ENCODE assay signal across 9 mouse cellular contexts in genomic region chr4:47577490-47577889, GRCm38 (mm10).
DNase-seq lines count a peak whose midpoint lies in the region; ATAC-seq and TF ChIP-seq lines count a peak whose summit lies in the region.
"Had no signal": no experiment of that assay in that cellular context is flagged by ENCODE, and none has a peak within 500 bp of the region (broad histone marks: within the 10 kb centered on the region; RNA-seq: fewer than 3 reads in every experiment).

No protein-coding gene starts in this region.

- H3K9me3 ChIP-seq in kidney, postnatal 0 days (replicated peaks; ENCODE audit: low read length) = no peaks in the 10 kb centered on the region
- no peaks in the 10 kb centered on the region for H3K9me3 ChIP-seq in CH12.LX (replicated peaks; ENCODE audit: low read length)
- H3K9me3 ChIP-seq: liver, embryonic 15.5 days had no signal

- TF ChIP-seq EP300 in CH12.LX (IDR thresholded peaks at IDR 0.05; ENCODE audit: low read length) = no peak

- no peak overlapping the region for H3K4me3 ChIP-seq in kidney, postnatal 0 days (replicated peaks; ENCODE audit: low read depth, low read length)
- H3K4me3 ChIP-seq in CH12.LX (replicated peaks in 1 of 3; ENCODE audit: low read depth in 2 of 3, low read length in 2 of 3, poor library complexity in 1 of 3) = no peak overlapping the region
- H3K4me3 ChIP-seq: liver, embryonic 15.5 days had no signal

- no peaks in the 10 kb centered on the region for H3K4me1 ChIP-seq in kidney, postnatal 0 days (replicated peaks; ENCODE audit: insufficient read depth, low read length)
- H3K4me1 ChIP-seq in CH12.LX (ENCODE audit: control insufficient read depth in 1 of 2, insufficient read depth in 2 of 2) = peaks cover 0 to 9% of the 10 kb centered on the region in 2 experiments; a peak in 2 of 4 replicates
- H3K4me1 ChIP-seq: liver, embryonic 15.5 days had no signal

- no peak for DNase-seq in kidney, postnatal 0 days (ENCODE audit: low spot score)
- no peak for DNase-seq in kidney, postnatal 14 days
- DNase-seq in CH12.LX (ENCODE audit: extremely low read depth) = no peak
- DNase-seq in adrenal gland, postnatal 10 days = peak; percentile 58
- peak; percentile 37 for DNase-seq in gastrocnemius, postnatal 25 days
- DNase-seq in retina, postnatal 1 day = peak; percentile 41
- DNase-seq in thymus, postnatal 0 days (ENCODE audit: low spot score) = no peak
- DNase-seq in testis, postnatal 10 days (ENCODE audit: low spot score) = no peak

- H3K36me3 ChIP-seq in kidney, postnatal 0 days (ENCODE audit: insufficient read depth, low read length) = no peaks in the 10 kb centered on the region
- H3K36me3 ChIP-seq in CH12.LX (replicated peaks in 1 of 2; ENCODE audit: control insufficient read depth in 1 of 2, insufficient read depth in 1 of 2, low read length in 1 of 2) = no peaks in the 10 kb centered on the region
- H3K36me3 ChIP-seq: liver, embryonic 15.5 days had no signal

- whole genome bisulfite sequencing in kidney, postnatal 0 days = 94% methylated on average over 3 of the region's 3 CpGs

- dilution Hi-C loops in CH12.LX (cut with MboI; ENCODE audit: extremely low pct_ligation_motif_present, extremely low pct_unique_long_range_greater_than_20kb, low sequenced_read_pairs) = no loop called here

- no peaks in the 10 kb centered on the region for H3K79me2 ChIP-seq in CH12.LX (replicated peaks; ENCODE audit: control insufficient read depth, extremely low read depth, insufficient read depth, poor library complexity, severe bottlenecking)

- H3K27me3 ChIP-seq in kidney, postnatal 0 days (ENCODE audit: insufficient read depth, low read length) = no peaks in the 10 kb centered on the region
- H3K27me3 ChIP-seq in CH12.LX (replicated peaks) = no peaks in the 10 kb centered on the region
- H3K27me3 ChIP-seq: liver, embryonic 15.5 days had no signal

- TF ChIP-seq POLR2A in CH12.LX (IDR thresholded peaks at IDR 0.05; ENCODE audit: low read depth, low read length) = no peak

- TF ChIP-seq RAD21 in CH12.LX (IDR thresholded peaks at IDR 0.05; ENCODE audit: low read depth, low read length) = peak; percentile 56

- ATAC-seq in kidney, postnatal 0 days (replicated peaks; ENCODE audit: low FRiP score, low read depth) = no peak

- no peak overlapping the region for H3K27ac ChIP-seq in kidney, postnatal 0 days
- H3K27ac ChIP-seq in CH12.LX (ENCODE audit: insufficient read depth, low read depth) = no peak overlapping the region
- H3K27ac ChIP-seq: liver, embryonic 15.5 days had no signal

- no peak overlapping the region for H3K4me2 ChIP-seq in kidney, postnatal 0 days (ENCODE audit: low read length)
- no peak overlapping the region for H3K4me2 ChIP-seq in CH12.LX (ENCODE audit: insufficient read depth, low read depth, poor library complexity, severe bottlenecking)
- H3K4me2 ChIP-seq: liver, embryonic 15.5 days had no signal

- peak; percentile 57; the same call in 1 of the 2 replicates for TF ChIP-seq CTCF in kidney, postnatal 0 days (IDR thresholded peaks at IDR 0.05; ENCODE audit: low read depth)
- peak in 1 of 2 experiments; percentile 54; a peak in 2 of 4 replicates for TF ChIP-seq CTCF in CH12.LX (conservative IDR thresholded peaks at IDR 0.05 in 1 of 2, IDR thresholded peaks at IDR 0.05 in 1 of 2; ENCODE audit: low read depth in 2 of 2, low read length in 2 of 2)

- no peak overlapping the region for H3K9ac ChIP-seq in kidney, postnatal 0 days (ENCODE audit: low read depth, low read length)
- no peak overlapping the region for H3K9ac ChIP-seq in CH12.LX (ENCODE audit: insufficient read depth, low read depth)
- H3K9ac ChIP-seq: liver, embryonic 15.5 days had no signal

- in situ Hi-C loops in CH12.LX (cut with MboI; ENCODE audit: low pct_ligation_motif_present, low pct_unique_long_range_greater_than_20kb, low sequenced_read_pairs) = no loop called here

TF ChIP-seq in CH12.LX, 34 proteins besides CTCF, POLR2A, EP300 and RAD21:
- TF ChIP-seq SMC3 (IDR thresholded peaks at IDR 0.05; ENCODE audit: low read depth, low read length) (peak; percentile 28; the same call in 1 of the 2 replicates), BHLHE40 (IDR thresholded peaks at IDR 0.05; ENCODE audit: low read depth, low read length) (no peak)

Comparison
In these comparisons a context has a peak if more than half of its experiments do, and no peak if none do; other contexts are left out.
1. DNase-seq: peak in adrenal gland, postnatal 10 days (single experiment), gastrocnemius, postnatal 25 days (single experiment) and retina, postnatal 1 day (single experiment); none in kidney, postnatal 0 days (single experiment), kidney, postnatal 14 days (single experiment), CH12.LX (single experiment), thymus, postnatal 0 days (single experiment) and testis, postnatal 10 days (single experiment).